Mouse (Mus musculus): ENCODE data around the gene Tspan7.

The Tspan7 gene

DNA sequence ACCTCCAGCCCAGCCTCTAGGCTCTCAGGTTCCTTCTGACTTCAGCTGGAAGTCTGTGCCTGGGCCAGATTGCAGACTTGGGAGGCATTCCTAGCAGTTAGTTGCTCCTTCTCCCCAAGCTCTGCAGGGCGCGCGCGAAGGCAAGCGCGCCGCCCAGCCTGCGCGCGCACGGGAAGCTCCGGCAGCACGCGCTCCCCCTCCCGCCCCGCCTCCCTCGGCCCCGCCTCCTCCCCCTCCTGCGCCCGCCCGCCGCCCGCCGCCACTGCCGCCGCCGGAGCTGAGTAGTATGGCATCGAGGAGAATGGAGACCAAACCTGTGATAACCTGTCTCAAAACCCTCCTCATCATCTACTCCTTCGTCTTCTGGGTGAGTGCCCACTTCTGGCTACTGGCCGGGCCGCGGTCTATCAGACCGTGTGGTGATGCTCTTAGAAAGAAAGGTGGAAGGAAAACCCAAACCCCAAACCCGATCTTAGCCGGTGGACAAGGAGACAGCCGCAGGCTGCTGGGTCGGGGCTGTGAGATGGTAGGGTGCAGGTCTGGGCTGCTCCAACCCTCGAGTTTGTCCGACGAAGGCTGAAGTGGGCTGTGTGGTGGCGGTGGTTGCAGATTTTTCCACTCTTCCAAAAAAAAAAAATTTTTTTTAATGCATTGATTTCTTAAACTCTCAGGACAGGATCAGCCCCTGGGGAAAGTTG lies at the start of gene Tspan7:
Gene Tspan7, plus strand, starts transcription at position 287 of the 698 bp plus-strand sequence.
- DNase-seq (ENCODE audit: low read depth), result no peak

DNA sequence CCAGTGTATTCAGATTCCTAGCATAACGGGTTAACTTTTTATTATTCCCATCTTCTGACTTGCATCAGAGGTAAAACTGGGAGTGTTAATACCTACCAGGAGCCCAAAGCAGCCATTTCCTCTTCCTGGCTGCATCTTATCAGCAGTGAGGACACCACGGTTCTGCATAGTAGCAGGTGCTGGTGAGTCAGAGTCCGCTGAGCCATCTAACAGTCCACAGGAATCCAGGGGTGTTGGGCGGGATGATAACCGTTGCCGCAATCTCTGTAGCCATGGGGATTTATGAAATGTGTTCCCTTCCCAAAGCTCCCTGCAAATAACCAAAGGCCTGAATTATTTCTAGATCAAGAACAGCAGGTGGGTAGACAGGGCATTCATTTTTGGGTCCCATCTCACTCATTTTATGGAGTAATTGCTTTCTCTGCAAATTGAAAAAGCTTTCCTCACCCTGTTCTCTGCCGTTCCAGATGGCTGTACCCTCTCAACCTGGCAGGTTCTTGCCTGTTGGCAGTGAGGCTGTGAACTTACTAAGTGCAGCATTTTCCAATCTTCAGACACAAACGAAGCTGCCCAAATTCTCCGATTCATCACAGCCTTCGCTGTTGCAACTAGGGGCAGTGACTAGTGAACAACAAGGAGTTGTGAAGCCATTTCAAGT lies 35.5 kb upstream of the Tspan7 start:
- no peak for DNase-seq (ENCODE audit: low read depth)

DNA sequence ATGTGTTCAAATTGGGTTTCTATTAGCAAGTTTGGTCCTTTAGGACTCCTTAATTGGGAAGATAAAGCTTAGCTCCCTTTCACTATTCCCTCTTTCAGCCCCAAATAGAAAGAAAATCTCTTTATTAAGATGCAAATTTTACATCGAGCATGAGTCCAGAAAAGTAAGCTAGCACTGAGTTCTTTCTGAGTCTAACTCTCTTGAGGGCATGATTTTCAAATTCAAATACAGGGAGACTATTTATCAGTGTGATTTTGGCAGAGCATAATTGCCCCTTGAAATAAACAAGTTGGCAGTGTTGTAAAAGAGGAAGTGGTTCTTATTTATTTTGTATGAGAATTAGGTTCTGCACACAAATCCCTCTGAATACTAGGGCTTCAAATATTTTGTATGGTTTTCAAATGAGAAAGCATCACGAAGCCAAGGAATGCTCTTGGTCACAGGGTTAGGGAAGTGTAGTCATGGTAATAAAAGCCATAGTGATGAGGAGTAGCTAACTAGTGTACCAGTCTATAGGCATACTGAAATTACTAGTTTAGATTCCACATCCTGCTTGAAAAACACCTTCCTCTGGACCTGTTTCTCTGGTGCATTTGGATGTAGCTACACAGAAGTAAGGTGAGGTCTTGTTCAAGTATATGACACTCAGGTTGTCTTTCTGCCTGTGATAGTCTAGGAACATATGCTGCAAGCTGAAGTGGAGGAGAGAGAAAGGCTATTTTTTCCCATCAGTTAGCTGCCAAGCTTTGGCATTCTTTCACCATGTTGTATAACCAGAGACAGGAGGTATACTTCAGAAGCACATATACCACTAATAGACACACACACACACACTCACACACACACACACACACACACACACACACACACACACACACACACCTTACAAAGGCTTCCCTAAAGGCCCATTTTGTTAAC lies 34.6 kb upstream of the Tspan7 start:
- no peak for DNase-seq (ENCODE audit: low read depth)

DNA sequence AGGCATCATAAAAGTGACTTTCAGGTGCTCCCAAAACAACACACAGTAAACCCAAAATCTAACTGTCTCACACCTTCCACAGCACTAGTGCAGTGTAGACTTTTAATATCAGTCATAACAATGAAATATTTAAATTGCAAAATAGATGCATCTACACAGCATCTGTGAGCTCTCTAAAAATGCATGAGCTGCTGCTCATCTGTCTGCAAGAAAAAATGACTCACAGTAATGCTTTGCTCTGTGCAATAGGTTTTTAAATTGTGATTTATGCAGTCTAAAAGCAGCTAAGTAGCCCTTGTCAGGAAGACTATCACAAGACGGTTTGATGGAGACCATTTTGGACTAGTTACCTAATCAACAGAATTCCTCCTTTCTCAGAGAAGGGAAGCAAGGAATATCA lies 31.2 kb upstream of the Tspan7 start:
- DNase-seq (ENCODE audit: low read depth), result no peak

DNA sequence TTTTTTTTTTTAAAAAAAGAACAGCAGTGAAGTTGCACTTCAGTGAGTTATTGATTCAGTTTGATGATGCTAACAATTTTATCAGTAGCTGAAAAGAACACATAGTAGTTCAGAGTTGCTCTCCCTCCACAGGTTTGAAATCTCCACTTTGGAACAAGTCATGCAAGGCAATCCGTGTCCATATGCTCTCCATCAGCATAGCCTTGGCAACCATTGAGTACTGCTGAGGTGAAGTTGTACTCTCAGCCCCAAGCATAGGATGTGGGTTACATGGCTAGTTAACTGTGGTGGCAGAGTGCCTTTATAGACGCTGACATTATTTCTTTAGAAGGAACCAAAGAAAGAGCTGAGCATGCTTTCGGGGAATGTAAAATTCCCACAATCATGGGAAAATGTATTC lies 27.7 kb upstream of the Tspan7 start:
- DNase-seq (ENCODE audit: low read depth), result no peak

DNA sequence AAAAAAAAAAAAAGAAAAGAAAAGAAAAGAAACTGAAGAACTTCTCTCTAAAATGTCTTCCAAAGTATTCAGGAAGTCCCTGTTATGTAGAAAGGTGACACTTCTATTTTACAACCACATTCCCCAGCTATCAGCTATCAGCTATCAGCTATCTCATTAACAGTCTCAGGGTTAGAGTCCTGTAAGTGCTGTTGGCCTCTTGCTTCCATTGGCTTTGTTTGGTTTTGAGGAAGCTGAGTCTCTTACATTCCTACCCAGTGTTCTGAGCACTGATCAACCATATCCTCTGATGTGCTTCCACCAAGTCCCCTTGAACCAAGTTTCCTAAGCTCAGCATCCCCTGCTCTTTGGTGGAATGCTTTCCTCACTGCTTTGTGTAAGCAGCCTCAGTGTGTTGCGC lies 7.9 kb upstream of the Tspan7 start:
- DNase-seq (ENCODE audit: low read depth), result no peak

DNA sequence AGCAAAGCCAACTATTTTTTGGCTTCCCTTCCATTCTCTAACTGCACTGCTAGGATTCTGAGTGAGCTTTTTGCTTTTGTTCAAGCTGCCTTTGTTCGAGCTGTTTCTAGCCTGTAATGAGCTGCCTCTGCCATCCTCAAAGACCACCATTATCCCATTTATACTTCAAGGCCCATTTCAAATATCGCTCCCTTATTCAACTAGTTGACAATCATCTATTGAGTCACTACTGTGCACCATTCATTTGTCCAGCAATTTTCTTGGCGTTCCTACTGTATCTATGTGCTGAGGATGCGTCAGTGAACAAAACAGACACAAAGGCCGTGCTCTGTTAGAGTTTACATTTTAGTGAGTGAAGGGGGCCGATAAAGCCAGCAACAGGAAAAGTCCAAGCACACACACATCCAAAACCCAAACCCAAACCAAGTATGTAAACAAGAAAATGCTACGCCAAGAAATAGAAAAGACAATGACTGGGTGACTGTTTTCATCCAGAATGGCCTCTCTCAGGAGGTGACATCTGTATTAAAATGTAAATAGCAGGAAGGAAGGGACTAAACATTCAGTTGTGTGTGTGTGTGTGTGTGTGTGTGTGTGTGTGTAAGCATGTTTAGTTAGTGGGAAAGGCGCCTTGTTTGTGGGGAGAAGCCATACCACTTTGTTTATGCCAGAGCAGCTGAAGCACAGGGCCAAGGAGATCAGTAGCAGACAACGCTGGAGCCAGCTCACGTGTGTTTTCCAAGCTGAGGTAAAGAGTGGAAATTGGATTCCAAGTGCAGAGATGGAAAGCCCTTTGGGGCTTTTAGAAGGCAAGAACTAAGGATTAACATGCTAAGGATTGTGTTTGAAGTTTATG lies 5.7 kb upstream of the Tspan7 start:
- no peak for DNase-seq (ENCODE audit: low read depth)

DNA sequence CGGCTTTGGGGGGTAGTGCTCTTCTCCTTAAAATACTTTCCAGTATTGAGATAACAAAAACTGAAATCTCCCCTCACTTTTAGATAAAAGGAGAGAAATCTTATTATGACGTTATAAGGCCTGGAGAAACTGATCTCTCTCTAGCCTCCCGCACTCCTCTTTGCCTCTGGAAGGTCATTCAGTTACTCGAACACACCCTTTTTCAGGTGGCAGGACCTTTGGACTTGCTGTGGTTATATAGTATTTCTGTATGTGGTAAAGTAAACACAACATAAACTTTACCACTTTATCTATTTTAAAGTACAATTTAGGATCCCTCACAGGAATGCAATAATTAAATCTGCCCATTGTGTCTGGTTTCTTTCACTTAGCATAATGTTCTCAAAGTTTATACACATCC lies 5.0 kb upstream of the Tspan7 start:
- no peak for DNase-seq (ENCODE audit: low read depth)

DNA sequence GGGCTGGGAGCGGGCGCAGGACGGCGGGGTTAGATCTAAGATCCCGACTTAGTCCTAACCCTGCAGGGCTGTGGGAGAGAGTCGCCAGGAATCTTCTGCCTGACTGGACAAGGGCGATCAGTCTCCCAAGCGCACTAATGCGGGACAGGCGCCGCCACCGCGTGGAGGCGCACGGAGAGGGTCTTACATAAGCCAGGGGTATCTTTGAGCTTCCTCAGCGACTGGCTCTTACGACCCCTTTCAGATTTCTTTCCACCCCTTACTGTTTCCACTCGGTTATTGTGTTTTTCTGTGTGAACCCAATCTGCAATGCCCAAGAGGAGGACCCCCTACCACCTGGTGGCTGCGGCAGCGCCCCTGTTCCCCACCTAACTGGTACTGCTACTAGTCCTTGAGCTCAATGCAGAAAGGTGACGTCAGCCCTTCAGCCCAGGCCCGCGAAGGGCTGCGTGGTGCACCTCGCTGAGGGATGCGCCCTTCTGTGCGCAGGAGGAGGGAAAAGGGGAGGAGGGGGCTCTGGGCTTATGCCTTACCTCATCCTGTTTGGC lies 780 bp downstream of the Tspan7 start:
- no peak for DNase-seq (ENCODE audit: low read depth)

DNA sequence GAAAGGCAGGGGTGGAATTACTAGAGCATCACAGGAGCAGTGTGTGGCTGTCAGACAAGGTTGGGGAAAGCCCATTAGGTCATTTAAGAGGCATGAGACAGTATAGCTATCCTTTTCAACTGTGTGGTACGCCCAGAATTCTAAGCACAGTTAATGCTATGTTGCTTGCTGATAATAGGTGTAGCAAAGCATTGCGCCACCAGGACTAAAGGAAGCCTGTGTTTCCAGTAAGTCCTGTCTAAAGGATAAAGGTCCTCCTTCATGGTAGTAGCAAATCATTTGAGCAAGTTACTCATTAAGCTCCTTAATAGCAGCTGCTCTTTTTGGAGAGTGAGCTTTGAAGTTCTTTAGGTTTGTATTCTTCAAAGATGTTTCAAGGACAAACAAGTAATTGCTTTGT lies 13.6 kb downstream of the Tspan7 start:
- DNase-seq (ENCODE audit: low read depth), result no peak

DNA sequence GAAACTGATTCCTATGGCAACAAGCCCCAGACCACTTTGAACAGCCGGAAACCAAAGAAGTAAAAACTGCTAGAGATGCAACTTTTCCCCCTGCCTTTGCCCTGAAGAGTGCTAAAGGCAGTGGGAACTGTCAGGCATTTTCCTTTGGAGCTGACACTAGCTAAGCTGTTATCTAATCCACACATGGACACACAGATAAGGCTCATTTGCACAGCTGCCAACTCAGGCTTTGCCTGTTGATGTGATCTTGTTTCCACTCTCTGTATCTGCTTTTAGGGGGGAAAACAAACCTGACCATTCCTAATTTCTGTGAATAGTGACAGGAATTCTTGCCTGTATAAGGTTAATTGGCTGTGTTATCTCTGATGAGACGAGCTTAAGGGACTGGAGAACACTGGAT lies 17.7 kb downstream of the Tspan7 start:
- DNase-seq (ENCODE audit: low read depth), result no peak

DNA sequence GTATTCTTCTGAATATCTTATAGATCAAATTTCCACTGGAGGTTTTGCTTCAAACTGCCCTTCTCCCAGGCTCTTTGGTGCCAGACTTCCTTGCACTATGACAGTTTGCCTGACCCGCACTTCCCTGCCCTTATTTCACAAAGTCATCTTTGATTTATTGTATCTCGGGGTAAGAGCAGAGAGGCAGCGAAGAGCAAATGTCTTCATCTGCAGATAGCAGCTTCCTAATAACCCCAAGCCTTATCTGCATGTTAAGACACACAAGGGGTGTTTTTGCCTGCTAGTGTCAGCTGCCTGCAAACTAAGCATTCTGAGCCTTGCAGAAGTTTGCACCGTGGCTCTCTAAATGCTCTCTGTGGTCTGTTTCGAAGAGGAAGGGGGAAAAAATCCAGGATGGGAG lies 29.5 kb downstream of the Tspan7 start:
- DNase-seq (ENCODE audit: low read depth), result no peak

DNA sequence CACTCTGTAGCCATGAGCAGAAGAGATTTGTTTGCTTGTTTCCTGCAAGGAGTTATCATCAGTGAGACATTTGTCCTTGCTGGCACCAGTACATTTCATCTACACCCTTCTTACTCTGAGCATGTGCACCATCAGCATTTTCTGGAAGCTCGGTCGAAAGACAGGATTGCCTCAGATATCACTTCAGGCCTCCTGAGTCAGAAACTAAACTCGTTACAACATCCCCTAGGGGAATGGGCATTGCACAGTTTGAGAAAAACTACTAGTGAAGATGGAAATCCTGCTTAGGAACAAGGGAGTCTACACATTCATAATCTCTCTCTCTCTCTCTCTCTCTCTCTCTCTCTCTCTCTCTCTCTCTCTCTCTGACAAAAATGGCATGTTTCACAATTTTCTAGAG lies 30.0 kb downstream of the Tspan7 start:
- DNase-seq (ENCODE audit: low read depth), result no peak

DNA sequence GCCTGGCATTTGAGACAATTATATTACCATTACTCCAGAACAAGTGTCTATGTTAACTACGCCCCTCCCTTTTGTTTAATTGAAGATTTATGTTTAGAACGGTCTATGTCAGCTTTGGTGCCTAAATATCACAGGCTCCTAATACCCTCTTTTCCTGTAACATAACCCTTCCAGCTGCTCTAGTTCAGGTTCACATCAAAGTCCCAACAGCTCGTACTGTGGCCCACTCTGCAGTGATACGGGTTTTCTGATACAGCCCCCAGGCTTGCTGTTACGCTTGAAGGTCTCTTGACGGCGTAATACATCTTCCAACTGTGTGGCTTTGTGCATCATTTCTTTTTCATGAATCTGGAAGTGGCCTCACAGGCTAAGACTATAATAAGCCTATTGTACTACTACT lies 31.5 kb downstream of the Tspan7 start:
- DNase-seq (ENCODE audit: low read depth), result no peak

DNA sequence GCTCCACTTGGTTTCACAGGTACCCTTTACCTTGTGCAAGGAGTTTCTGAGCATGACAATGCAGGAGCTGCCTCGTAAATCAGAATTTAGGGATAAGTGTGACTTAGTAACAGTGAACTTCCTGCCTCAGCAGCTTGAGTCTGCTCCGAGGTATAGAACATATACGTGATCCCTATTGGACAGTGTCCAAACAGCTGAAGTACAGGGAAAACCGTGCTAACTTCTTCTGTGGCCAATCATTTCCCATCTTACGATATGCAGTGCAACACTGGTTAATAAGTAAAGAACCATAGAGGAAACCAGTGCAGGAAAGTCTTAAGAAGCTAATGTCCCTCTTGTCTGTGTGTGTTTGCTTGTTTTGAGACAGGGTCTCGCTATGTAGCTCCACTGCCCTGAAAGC lies 32.0 kb downstream of the Tspan7 start:
- no peak for DNase-seq (ENCODE audit: low read depth)

DNA sequence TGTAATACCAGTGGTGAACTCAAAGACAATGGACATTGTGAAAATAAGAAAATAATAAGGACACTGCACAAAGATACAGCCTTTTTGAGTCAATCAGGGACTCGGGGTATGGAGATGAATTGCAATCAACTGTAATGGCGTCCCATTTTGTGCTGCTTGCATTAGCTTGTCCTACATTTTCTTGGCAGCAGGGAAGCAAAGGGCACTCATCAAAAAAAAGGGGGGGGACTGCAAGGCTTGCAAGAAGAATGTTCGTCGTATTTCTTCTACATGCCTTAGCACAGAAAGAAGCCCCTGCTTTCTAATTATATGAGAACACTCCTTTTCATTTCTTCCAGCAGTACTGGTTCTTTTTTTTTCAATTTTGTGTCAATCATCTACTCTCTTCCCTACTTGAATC lies 32.8 kb downstream of the Tspan7 start:
- no peak for DNase-seq (ENCODE audit: low read depth)

DNA sequence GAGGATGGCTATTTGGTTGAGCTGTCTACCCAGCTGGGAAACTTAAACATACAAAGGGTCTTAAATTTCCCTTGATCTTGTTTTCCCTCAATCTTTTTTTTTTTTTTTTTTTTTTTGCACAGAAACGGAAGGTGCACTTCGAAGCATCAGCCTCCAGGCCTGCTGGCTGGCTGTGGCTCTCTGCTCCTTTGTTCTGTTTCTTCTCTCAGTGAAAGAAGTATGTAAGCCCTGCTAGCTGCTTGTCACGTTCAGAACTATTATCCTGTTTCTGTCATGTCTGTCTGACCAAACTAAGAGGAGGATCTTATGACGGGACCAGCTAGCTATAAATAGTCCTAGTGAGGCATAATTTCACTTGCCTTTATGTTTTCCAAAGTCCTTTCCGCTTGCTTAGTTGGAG lies 33.6 kb downstream of the Tspan7 start:
- DNase-seq (ENCODE audit: low read depth), result no peak

DNA sequence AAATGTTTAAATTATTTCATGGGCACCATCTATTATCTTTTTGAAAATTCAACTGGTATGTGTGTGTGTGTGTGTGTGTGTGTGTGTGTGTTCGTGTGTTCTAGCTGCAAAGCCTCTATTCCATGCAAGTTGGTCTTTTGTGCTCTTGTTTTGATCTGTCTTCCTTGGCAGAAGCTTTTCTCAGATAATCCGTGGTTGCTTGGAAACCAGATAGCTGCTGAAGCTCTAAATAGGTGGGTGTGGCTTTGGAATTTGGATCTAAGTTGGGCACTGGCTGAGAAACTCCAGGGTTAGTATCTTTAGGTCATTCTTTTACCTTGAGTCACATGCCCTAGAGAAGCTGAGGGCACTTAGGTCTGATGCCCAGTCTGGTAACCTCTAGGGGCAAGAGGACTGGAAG lies 50.5 kb downstream of the Tspan7 start:
- no peak for DNase-seq (ENCODE audit: low read depth)

DNA sequence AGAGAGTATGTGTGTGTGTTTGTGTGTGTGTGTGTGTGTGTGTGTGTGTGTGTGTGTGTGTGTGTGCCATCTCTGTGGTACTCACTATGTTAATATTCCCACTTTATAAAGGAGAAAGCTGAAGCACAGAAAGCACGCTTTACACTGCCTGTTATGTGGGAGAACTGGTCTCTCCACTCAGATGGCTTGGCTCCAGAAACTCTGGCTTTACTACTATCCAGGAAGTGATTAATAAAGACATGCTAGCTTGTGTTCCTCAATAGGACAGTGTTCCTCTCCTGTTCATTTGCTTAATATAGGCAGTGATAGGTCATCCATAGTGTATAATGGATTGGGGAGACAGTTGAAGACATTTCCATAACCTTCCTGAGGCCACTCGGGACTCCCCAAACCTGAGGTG lies 54.1 kb downstream of the Tspan7 start:
- DNase-seq (ENCODE audit: low read depth), result no peak

DNA sequence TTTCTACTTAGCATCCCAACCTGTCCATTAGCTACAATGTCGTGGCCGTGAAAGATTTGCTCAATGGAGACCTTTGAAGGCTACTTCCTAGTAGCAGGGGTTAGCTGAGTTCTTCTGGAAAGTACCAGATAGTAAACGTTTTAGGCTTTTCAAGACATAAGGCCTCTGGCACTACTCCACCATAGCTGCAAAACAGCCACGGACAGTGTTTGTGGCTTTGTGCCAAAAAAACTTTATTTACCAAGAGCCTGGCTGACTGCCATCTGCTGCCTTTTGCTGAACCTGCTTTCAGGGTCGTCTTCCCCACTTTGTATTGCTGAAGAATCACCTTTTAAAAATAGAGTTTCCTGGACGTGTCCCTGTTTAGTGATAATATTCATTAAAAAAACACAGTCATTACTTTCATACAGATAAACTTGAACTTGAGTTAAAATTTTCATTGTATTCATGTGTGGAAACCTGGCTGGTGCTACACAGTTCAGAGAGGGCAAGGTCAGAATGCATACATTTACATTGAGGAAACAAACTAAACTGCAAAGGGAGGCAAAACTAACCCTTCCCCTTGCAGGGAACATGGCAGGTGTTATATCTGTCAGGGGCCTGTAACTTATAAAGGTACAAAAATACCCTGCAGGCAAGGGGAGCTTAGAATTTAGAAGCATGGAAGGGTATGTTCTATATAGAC lies 54.7 kb downstream of the Tspan7 start:
- DNase-seq (ENCODE audit: low read depth), result no peak

DNA sequence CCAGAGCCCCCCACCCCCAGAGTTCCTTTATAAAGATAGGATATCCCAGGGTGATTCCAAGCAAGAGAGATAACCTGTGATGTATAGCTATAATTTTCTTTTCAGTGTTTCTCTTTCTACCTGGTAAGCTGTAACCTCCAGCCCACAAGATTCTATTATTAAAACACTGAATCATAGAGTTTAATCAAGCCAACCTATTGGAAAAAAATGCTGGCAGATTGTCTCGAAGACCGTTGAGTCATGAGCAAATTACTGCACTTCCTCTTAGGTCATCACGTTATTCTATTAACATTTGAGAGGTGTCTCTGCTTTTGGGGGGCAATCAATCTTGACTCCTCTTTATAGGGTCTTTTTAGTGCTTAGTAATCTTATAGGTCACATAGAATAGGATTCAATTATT lies 61.9 kb downstream of the Tspan7 start:
- no peak for DNase-seq (ENCODE audit: low read depth)

Data from c-Kit-positive CD71-positive TER-119-negative erythroid progenitor cells, embryonic 14.5 days (primary cell).